Mouse (Mus musculus): Measurements from ENCODE around the gene Ankrd27.
A peak's percentile ranks its signal among the peaks of the same experiment; 100 is the strongest.

Gene Ankrd27

GRCm38 (mm10) chr7:35583476-35584025 lies 2.5 kb upstream of the Ankrd27 start:
- DNase-seq (ENCODE audit: low spot score in 2 of 2), result no peak

- DNase-seq (ENCODE audit: low spot score in 2 of 2), result peak; percentile 16 to 70
These were observed 1.8 kb upstream of the Ankrd27 start for GRCm38 (mm10) chr7:35584068-35584785.

- peak; percentile 46 to 78 for DNase-seq (ENCODE audit: low spot score in 2 of 2)
These were observed 1.3 kb upstream of the Ankrd27 start for GRCm38 (mm10) chr7:35584786-35585190.

- DNase-seq (ENCODE audit: low spot score in 2 of 2), result peak; percentile 27 to 74
These were observed 621 bp upstream of the Ankrd27 start, which contains the start of gene Rgs9bp for GRCm38 (mm10) chr7:35585191-35586054. Rgs9bp (minus strand) TSS chr7:35585582.

GRCm38 (mm10) chr7:35586906-35587445 lies 932 bp downstream of the Ankrd27 start:
- DNase-seq (ENCODE audit: low spot score in 2 of 2), result peak in 1 of 2 experiments; percentile 72

- no peak for DNase-seq (ENCODE audit: low spot score in 2 of 2)
These were observed 1.7 kb downstream of the Ankrd27 start for GRCm38 (mm10) chr7:35587728-35588127.

GRCm38 (mm10) chr7:35588680-35589428 lies 2.8 kb downstream of the Ankrd27 start:
- no peak for DNase-seq (ENCODE audit: low spot score in 2 of 2)

GRCm38 (mm10) chr7:35589485-35589884 lies 3.4 kb downstream of the Ankrd27 start:
- no peak for DNase-seq (ENCODE audit: low spot score in 2 of 2)

- DNase-seq (ENCODE audit: low spot score in 2 of 2), result no peak
These were observed 4.7 kb downstream of the Ankrd27 start for GRCm38 (mm10) chr7:35590731-35591191.

GRCm38 (mm10) chr7:35594311-35594710 lies 8.3 kb downstream of the Ankrd27 start:
- no peak for DNase-seq (ENCODE audit: low spot score in 2 of 2)

- no peak for DNase-seq (ENCODE audit: low spot score in 2 of 2)
These were observed 13.4 kb downstream of the Ankrd27 start for GRCm38 (mm10) chr7:35599492-35599891.

- no peak for DNase-seq (ENCODE audit: low spot score in 2 of 2)
These were observed 14.0 kb downstream of the Ankrd27 start for GRCm38 (mm10) chr7:35600031-35600430.

- DNase-seq (ENCODE audit: low spot score in 2 of 2), result no peak
These were observed 15.1 kb downstream of the Ankrd27 start for GRCm38 (mm10) chr7:35601106-35601505.

GRCm38 (mm10) chr7:35602766-35603165 lies 16.7 kb downstream of the Ankrd27 start:
- no peak for DNase-seq (ENCODE audit: low spot score in 2 of 2)

- DNase-seq (ENCODE audit: low spot score in 2 of 2), result no peak
These were observed 20.8 kb downstream of the Ankrd27 start for GRCm38 (mm10) chr7:35606816-35607215.

GRCm38 (mm10) chr7:35609245-35609644 lies 23.2 kb downstream of the Ankrd27 start:
- DNase-seq (ENCODE audit: low spot score in 2 of 2), result no peak

- no peak for DNase-seq (ENCODE audit: low spot score in 2 of 2)
These were observed 31.5 kb downstream of the Ankrd27 start for GRCm38 (mm10) chr7:35617513-35617912.

- no peak for DNase-seq (ENCODE audit: low spot score in 2 of 2)
These were observed 36.6 kb downstream of the Ankrd27 start for GRCm38 (mm10) chr7:35622626-35623025.

- no peak for DNase-seq (ENCODE audit: low spot score in 2 of 2)
These were observed 40.0 kb downstream of the Ankrd27 start for GRCm38 (mm10) chr7:35626038-35626437.

GRCm38 (mm10) chr7:35627371-35627770 lies 41.3 kb downstream of the Ankrd27 start:
- no peak for DNase-seq (ENCODE audit: low spot score in 2 of 2)

GRCm38 (mm10) chr7:35628496-35628895 lies 42.5 kb downstream of the Ankrd27 start:
- DNase-seq (ENCODE audit: low spot score in 2 of 2), result peak; percentile 29 to 77

Measured in spleen, postnatal 4 days (tissue).